Mouse (Mus musculus) lung, postnatal 36 days (tissue): ENCODE data around the gene Gm17387.
A peak's percentile ranks its signal among the peaks of the same experiment; 100 is the strongest.

Experiments
- DNase-seq: peaks from one replicate; pipeline ENCODE4 v3.0.0; 2022; ENCODE audit warnings: mixed read lengths

Gene Gm17387

DNA sequence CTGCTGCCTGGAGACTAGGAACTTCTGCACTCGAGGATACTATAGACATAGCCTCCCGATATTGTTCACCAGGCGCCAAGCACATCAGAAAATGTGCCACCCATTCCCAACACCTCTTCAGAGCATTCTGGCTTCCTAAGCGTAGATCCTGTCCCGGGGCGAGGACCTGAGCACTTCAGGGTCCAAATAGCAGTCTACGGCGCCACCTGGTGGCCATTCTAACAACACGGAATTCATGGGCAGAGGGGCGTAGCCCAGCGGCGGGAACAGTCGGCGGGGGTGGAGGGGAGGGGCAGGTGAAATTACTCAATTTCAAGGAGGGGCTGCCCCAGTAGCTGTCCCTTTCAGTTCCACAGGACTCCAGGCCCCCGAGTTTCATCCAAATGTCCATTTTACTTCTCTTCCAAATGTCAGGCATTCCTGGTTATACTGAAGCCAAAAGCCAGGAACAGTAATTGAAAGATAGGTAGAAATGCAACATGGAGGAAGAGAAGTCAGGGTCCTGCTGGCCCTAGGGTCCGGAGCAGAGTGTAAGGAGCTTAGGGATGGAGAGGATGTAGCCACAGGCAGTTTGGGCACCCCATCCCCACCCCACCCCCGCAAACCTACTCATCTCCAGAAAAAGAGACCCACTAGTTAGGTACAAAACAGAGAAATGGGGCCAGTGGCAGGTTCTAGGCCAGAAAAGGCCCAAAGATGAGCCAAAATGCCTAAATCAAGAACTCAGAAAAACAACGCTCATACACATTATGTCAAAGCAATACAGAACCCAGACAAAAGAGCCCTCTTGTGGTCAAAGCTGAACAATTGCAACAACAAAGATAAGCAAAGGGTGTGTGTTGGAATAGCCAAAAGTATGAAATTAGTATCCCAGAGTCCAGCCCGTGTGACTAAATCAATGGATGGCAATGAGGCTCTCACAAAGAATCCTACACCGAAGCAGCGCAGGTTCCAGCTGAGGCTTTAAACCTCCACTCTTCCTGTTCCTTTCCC lies 19.6 kb downstream of the Gm17387 start:
- DNase-seq = peak; percentile 97

DNA sequence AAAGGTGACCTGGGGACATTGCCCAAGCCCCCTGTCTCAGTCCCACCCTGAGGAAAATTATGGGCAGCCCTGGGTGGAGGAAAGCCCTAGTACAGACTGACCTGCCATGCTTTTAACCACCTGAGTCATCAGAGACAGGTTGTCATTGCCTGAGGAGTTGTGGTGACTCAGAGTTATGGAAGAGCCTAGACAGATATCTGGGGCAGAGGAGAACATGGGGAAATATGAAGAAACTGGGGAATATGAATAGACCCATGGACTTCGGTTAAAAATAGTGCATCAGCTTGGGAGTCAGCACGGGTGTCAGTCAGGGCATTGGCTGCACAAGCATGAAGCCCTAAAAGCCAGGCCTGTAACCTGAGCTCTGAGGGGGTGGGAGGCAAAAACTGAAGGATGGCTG lies 20.4 kb downstream of the Gm17387 start:
- DNase-seq = no peak

DNA sequence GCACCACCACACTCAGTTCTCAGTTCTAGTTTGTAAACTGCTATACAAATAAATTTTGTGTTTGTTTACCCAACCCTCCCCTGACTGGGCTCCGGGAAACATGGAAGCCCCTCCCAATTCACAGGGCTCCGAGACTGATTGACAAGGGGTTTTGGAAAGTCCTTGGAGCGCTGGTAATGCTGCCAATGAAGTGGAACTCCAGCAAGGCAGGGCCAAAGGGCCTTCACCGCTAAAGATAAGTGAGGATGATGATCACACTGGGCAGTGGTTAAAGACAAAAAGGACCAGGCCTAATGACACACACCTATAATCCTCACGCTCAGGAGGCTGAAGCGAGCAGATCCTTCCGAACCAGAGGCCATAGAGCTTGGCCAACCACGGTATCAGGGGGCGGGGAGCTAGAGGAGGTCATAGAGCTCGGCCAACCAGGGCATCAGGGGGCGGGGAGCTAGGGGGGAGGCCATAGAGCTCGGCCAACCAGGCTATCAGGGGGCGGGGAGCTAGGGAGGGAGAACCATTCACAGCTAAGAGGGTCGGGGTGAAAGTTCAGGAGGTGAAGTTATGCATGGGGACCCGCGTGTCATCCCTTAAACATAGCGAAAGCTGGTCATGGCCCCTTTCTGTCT lies 22.2 kb downstream of the Gm17387 start:
- DNase-seq = no peak

DNA sequence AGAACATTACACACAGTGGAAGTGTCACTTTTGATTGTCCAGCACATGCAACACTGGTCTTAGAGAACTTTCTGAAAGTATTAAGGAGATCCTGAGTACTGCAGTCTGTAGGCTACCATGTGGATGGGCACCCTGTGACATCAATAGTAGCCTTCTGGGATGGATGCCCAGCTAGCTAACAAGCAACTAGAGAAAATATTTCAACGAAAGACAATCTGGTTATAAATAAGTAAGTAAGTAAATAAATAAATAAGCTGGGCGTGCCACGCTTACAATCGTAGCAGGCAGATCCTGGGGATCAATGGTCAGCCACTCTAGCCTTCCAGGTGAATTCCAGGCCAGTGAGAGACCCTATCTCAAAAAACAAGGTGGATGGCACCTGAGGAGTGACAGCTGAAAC lies 23.1 kb downstream of the Gm17387 start:
- DNase-seq = no peak

DNA sequence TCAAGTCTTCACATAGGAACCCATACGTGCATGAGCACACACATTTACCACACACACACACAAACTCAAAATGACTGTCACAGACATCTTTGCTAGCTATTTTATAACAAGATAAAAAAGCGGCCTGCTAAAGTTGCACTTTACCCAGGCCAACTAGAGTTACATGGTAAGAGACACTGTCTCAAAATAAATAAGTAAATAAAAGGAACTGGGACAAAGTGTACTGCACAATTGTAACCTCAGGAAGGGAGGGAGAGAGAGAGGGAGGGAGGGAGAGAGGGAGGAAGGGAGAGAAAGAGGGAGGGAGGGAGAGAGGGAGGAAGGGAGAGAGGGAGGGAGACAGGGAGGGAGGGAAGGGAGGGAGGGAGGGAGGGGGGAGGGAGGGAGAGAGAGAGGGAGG lies 23.5 kb downstream of the Gm17387 start:
- DNase-seq = no peak

DNA sequence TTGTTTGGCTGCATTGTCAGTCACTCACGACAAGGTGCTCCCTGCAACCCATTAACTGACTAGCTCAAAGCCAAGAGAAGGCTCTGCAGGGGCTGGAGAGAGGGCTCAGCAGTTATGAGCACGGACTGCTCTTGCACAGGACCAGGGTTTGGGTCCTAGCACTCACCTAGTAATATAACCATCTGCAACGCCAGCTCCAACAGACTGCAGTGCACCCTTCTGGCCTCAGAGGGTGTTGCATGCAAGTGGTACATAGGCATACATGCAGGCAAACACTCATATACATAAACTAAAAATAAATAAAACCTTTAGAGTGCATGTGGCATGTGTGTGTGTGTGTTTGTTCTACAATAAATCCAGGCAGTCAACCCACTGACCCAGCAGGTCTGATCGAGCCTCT lies 26.9 kb downstream of the Gm17387 start:
- DNase-seq = no peak

DNA sequence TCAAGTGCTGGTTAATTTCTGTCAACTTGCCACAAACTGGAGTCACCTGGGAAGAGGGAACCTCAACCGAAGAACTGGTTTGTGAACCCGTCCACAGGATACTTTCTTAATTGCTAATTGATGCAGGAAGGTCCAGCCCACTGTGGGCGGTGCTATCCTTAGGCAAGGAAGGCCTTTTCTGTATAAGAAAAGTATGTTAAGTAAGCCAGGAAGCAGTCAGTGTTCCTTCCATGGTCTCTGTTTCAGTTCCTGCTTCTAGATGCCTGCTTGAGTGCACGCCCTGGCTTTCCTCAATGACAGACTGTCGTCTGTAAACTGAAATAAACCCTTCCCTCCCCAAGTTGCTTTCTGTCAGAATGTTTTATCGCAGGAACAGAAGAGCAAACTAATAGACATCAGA lies 28.0 kb downstream of the Gm17387 start:
- DNase-seq = no peak

DNA sequence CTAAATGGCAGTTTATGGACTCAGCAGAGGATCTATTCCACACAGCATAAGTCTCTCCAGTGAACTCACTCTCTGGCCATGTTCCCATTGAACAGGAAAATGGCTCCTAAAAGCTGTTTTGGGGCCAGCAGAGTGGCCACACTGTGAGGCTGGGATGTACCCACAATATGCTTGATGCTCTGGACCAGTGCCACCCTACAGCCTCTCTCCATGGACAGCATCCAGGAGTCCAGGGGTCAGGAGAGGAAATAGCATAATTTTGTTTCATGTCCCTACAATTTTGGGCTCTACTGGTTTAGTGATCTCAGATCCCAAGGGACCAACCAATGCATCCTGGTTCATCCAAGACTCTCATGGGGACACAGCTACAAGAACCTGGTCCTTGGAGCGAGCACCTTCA lies 28.6 kb downstream of the Gm17387 start:
- DNase-seq = no peak

DNA sequence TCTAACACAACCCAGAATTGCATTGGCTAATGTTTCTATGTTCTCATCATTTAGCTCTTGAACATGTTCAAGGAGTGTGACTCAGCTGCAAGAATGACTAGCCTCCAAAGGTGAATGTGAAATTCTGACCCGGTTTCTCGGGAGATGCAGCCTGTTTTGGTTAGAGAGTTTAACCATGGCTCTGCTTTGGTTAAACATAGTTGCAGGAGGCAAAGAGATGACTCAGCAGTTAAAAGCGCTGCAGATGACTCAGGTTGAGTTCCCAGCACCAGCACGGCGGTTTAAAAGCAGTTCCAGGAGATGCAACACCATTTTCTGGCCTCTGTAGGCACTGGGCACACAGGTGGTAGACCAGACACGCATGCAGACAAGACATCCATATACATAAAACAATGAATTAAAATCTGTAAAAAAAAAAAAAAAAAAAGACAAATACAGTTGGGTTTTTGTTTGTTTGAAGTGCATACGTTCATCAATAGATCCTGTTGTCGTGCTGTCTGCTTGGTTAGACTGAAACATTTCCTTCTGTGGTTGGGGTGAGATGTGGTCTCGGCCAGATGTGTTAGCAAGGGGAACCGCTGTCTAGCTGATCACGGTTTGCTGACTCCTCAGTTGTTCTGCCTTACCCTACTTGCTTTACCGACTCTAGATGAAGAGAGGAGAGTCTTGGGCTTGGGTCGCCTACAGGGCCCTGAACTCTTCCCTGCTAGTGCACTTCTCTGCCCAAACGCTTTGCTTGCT lies 29.8 kb downstream of the Gm17387 start:
- DNase-seq = no peak

DNA sequence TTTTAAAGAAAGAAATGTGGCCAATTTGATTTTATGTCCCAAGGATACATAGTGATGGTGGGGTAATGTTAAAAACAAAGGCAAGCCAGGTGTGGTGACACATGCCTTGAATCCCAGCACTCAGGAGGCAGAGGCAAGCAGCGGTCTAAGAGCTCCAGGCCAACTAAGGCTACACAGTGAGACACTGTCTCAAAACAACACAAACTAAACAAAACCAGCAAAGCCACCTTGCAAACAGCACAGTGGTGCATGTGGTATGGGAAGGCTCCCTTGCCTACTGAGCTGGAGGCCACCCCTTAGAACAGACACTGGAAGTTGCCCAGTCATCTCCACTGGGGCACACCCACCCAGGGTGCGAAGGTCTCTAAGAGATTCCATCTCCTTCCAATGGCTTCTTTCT lies 31.0 kb downstream of the Gm17387 start:
- no peak for DNase-seq

DNA sequence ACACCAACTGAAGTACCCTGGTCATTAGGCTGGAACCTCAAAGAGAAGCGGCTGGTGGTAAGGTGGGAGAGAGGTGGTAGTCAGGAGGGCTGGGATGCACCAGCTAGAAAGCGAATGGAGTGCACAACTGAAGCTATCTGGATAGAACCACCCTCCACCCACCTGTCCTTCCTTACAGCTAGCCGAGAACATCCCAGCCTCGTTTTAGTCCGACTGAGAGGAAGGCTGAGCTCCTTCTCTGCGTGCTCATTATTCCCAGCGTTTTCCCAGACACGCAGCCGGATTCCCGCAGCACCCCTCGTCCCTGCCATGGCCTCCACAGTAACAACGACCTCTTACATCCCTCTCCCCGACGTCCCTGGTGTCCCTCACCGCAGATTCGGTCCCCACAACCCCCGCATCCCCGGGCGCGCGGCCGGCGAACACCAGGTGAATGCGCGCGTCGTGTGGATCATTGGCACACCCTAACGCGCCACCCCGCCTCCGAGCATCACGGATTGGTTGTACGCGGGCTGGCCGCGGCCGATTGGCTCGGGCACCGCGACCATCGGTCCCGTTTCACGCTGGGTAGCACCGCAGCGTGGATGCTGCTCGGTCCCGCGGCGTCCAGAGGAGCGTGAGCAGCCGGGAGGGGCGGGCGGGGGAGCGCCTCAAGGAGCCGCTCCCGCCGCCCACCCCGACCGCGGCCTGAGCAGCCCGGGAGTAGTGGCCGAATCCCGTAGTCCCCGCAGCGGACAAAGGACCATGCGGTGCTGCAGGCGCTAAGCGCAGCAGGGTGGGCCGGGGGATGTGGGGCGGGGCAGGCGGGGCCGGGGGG lies 31.7 kb downstream of the Gm17387 start, which contains the start of gene B4galnt4:
B4galnt4 (plus strand) TSS at position 679 of the 817 bp plus-strand sequence.
- peak; percentile 60 for DNase-seq

DNA sequence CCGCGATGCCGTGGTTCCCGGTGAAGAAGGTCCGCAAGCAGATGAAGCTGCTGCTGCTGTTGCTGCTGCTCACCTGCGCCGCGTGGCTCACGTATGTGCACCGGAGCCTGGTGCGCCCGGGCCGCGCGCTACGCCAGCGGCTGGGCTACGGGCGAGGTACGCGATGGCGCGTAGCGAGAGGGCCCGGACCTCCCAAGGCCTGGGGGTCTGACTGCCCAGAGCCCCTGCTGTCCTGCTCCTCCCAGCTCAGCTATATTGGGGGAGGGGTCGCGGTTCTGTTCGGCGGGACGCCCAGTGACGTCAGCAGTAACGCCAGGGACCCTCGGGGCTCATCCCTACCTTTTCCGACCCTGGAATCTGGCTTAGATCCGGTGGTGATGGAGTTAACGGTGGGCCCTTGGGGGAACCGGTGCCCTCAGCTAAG lies 32.4 kb downstream of the Gm17387 start:
- no peak for DNase-seq

DNA sequence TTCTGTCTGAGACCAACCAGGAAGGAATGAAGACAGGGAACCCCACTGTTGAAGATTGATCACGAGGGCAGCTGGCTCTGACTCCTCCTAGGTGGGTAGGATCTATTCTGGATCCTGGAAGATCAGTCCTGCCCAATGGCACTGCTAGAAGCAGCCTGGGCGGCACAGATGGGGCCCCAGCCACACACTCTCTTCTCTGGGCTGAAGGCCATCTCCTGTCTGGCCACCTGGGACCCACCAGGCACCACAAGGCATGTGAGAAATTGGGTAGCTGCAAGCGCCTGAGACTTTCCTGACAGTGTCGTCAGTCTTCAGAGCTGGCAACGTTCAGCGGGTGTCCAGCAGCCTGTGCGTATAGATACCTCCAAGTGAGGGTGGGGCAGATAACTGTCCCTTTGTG lies 33.6 kb downstream of the Gm17387 start:
- DNase-seq = no peak

DNA sequence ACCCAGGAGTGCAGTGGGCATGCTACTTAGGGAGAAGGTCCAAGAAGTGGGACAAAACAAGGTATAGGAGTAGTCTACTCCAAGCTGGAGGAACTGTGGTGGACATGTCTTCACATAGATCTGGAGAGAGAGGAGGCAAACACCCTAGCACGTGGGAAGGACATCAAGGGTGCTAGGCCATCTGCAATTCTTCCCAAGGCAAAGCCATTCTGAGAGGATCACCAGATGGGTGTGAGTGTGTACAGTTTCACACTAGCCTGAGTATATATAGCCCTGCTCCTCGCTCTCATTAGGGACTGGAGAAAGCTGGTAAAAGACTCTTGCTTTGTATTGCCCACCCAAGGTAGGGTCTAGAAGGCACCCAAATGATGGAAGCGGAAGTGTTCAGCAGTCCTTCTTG lies 34.4 kb downstream of the Gm17387 start:
- DNase-seq = no peak

DNA sequence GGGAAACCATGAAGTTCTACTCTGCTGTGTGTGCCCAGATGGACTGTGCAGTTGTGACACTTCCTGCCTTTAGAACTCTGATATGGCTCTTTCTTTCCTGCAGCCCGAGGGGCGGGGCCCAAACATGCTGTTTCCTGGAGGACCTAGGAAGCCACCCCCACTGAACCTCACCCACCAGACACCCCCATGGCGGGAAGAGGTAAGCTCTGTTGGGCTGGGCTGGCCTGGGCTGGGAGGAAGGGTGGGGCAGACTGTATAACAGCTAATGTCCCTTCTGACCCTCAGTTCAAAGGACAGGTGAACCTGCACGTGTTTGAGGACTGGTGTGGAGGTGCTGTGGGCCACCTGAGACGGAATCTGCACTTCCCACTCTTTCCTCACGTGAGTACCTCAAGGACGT lies 35.2 kb downstream of the Gm17387 start:
- no peak for DNase-seq

DNA sequence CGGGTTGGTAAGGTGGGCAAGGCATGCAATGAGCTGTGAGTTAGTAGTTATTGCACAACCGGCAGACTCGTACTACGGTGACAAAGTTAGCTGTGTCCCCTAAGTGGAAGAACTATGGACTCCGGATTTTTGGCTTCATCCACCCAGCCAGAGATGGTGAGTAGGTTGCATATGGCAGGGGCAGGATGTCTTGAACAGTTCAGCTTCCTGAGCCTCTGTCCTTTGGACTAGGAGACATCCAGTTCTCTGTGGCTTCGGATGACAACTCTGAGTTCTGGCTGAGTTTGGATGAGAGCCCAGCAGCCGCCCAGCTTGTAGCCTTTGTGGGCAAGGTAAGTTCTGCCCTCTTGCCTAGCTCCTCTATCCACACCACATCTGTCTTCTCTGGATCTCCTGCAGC lies 35.6 kb downstream of the Gm17387 start:
- no peak for DNase-seq

DNA sequence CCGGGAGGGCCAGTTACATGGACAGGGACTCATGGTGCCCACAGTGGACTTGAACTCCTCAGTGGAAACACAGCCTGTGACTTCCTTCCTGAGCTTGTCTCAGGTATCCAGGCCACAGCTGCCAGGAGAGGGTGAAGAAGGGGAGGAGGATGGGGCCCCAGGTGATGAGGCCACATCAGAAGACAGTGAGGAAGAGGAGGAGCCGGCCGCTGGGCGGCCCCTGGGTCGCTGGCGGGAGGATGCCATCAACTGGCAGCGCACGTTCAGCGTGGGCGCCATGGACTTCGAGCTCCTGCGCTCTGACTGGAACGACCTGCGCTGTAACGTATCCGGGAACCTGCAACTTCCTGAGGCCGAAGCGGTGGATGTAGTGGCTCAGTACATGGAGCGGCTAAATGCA lies 39.4 kb downstream of the Gm17387 start:
- no peak for DNase-seq

DNA sequence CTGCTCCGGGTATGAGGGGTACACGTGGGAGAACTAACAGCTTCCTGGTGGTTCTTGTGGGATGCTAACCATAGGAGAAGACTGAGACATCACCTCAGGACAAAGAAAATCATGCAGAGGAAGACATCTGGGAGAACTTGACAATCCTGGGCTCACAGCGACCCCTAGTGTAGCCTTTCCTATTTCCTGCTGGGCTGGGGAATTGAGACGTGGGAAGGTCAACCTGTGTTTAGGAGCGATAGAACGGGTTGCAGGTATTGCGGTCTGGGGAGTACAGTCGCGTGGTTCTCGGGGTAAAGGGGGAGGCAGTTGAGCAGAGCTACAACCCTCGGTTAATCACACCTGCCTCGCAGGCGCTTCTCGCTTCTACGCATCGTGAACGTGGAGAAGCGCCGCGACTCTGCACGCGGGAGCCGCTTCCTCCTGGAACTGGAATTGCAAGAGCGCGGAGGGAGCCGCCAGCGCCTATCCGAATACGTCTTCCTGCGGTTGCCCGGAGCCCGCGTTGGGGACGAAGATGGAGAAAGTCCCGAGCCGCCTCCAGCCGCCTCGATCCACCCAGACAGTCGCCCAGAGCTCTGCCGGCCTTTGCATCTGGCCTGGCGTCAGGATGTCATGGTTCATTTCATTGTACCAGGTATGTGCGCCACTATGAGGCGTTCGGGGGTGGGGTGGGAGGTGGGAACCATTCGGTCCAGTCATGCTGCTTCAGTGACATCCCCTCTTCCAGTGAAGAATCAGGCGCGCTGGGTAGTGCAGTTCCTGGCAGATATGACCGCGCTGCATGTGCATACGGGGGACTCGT lies 41.3 kb downstream of the Gm17387 start:
- DNase-seq = peak; percentile 89

DNA sequence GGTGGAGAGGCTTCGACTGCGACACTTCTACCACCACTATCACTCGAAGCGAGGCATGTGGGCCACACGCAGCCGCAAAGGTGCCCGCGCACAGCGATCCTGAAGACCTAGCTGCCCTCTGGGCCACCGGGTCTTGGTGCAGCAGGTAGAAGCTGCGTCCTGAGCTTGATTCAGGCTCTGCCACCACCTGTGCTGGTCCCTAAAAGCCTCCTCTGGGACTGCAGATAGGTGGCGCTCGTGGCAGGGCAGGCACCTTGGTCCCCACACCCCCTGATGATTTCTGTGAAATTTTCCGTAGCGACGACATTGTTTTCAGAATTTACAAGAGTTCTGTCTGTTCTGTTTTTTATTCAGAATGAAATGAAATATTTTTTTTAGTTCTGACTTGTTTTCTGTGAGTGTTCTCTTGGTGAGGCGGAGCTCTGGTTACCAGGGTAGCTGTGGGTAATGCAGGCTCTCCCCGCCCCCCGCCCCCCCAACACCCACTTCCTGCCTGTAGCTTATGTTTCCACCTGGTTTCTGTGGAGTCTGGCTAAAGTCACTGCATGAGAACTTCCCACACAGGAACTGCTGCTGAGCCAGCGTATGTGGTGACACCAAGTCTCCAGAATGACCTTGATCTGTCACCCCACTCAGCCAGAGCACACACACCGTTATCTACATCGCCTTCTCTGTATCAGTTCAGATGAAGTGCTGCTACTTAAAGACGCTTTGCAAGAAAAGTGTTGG lies 43.2 kb downstream of the Gm17387 start:
- peak; percentile 58 for DNase-seq

DNA sequence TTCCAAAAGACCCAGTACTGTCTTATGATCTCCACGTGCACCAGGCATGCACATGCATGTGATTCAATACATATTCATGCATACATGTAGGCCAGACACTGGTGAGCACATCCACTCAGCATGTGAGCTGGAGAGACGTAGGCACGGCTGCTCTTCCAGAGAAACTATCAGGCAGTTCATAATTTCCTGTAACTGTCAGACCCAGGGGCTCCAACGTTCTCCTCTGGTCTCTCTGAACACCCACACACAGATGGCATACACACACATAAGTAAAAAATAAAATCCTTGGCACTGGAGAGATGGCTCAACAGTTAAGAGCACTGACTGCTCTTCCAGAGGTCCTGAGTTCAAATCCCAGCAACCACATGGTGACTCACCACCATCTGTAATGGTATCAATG lies 44.9 kb downstream of the Gm17387 start:
- DNase-seq = no peak

DNA sequence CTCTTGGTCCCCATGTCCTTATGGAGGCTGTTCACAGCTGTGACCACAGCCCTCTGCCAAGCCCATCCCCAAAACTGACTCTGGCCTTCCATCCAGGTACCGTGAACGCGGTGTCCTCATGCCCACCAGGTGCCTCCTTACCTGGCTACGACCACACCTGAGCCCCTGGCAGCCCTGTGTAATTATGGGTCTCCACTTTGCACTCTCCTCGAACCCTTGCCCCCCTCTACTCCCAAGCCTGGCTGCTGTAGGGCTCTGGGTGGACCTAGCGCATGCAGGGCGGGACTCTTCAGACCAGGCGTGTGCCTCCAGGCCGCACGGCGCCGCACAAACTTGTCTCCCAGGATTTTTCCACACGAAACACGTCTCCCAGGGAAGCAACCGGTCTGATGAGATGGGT lies 48.9 kb downstream of the Gm17387 start, which contains the start of gene Pkp3:
Pkp3 (plus strand) TSS at position 378 of the 400 bp plus-strand sequence.
- no peak for DNase-seq
